Mouse (Mus musculus): ENCODE results near the gene Apeh. TPM values are rescaled to one million over a fixed set of nuclear protein-coding genes. Genes with fewer than 3 reads are reported as not detected.

Gene Apeh
- total and polyA plus RNA-seq, 3 experiments: 69.0 to 76.1 TPM; not detected in 1

GRCm38 (mm10) chr9:108112719-108113340 lies 18.4 kb upstream of the Apeh start:
- no peaks in the 10 kb centered on the region for H3K36me3 ChIP-seq (ENCODE audit: control insufficient read depth in 1 of 2, insufficient read depth in 2 of 2, low read length in 2 of 2)
- no peaks in the 10 kb centered on the region for H3K79me2 ChIP-seq (ENCODE audit: control insufficient read depth, insufficient read depth, low read length, poor library complexity)
- no peaks in the 10 kb centered on the region for H3K27me3 ChIP-seq (ENCODE audit: control insufficient read depth in 1 of 2, insufficient read depth in 2 of 2, low read length in 2 of 2)
- no peak overlapping the region for H3K9ac ChIP-seq (ENCODE audit: control insufficient read depth, low read depth, low read length, poor library complexity, severe bottlenecking)
- no peaks in the 10 kb centered on the region for H3K9me3 ChIP-seq (replicated peaks; ENCODE audit: insufficient read depth, low read length)
- no peak for DNase-seq (ENCODE audit: low read depth, low spot score)
- TF ChIP-seq MXI1 (IDR thresholded peaks at IDR 0.05; ENCODE audit: low read depth, low read length) (no peak), ELF1 (IDR thresholded peaks at IDR 0.05; ENCODE audit: low read depth, low read length) (no peak), RAD21 (IDR thresholded peaks at IDR 0.05; ENCODE audit: low read depth, low read length) (no peak)
- H3K4me3 ChIP-seq (ENCODE audit: control insufficient read depth in 1 of 2, insufficient read depth in 1 of 2, low read depth in 2 of 2, low read length in 2 of 2): no peak overlapping the region
- no peaks in the 10 kb centered on the region for H3K4me1 ChIP-seq (ENCODE audit: control insufficient read depth in 1 of 2, insufficient read depth in 2 of 2, low read length in 2 of 2)
- no peak overlapping the region for H3K27ac ChIP-seq (ENCODE audit: control insufficient read depth, low read depth, low read length)

- Histone ChIP-seq H3K36me3 (ENCODE audit: control insufficient read depth in 1 of 2, insufficient read depth in 2 of 2, low read length in 2 of 2) (no peaks in the 10 kb centered on the region), H3K4me3 (ENCODE audit: control insufficient read depth in 1 of 2, insufficient read depth in 1 of 2, low read depth in 2 of 2, low read length in 2 of 2) (no peak overlapping the region), H3K79me2 (ENCODE audit: control insufficient read depth, insufficient read depth, low read length, poor library complexity) (no peaks in the 10 kb centered on the region), H3K27ac (ENCODE audit: control insufficient read depth, low read depth, low read length) (no peak overlapping the region), H3K9me3 (replicated peaks; ENCODE audit: insufficient read depth, low read length) (no peaks in the 10 kb centered on the region), H3K9ac (ENCODE audit: control insufficient read depth, low read depth, low read length, poor library complexity, severe bottlenecking) (no peak overlapping the region), H3K27me3 (ENCODE audit: control insufficient read depth in 1 of 2, insufficient read depth in 2 of 2, low read length in 2 of 2) (no peaks in the 10 kb centered on the region), H3K4me1 (ENCODE audit: control insufficient read depth in 1 of 2, insufficient read depth in 2 of 2, low read length in 2 of 2) (no peaks in the 10 kb centered on the region)
- no peak for DNase-seq (ENCODE audit: low read depth, low spot score)
- TF ChIP-seq NRF1 (IDR thresholded peaks at IDR 0.05; ENCODE audit: insufficient read depth, low read depth, low read length, poor library complexity, severe bottlenecking) (no peak), MEF2A (IDR thresholded peaks at IDR 0.05; ENCODE audit: extremely low read depth, insufficient replicate concordance, low read depth, low read length, poor library complexity, severe bottlenecking) (no peak), E2F4 (IDR thresholded peaks at IDR 0.05; ENCODE audit: borderline replicate concordance, low read depth, low read length) (no peak), MYB (IDR thresholded peaks at IDR 0.05; ENCODE audit: low read depth, low read length) (no peak), CTCF (IDR thresholded peaks at IDR 0.05 in 2 of 3, conservative IDR thresholded peaks at IDR 0.05 in 1 of 3; ENCODE audit: control insufficient read depth in 1 of 3, insufficient read depth in 1 of 3, low read depth in 2 of 3, low read length in 3 of 3, poor library complexity in 1 of 3, severe bottlenecking in 1 of 3) (no peak), HCFC1 (IDR thresholded peaks at IDR 0.05; ENCODE audit: low read depth, low read length) (no peak), POLR2AphosphoS5 (IDR thresholded peaks at IDR 0.05; ENCODE audit: borderline replicate concordance, low read depth, low read length) (no peak)
These were observed 17.3 kb upstream of the Apeh start for GRCm38 (mm10) chr9:108111593-108112121.

- Histone ChIP-seq H3K4me1 (ENCODE audit: control insufficient read depth in 1 of 2, insufficient read depth in 2 of 2, low read length in 2 of 2) (no peaks in the 10 kb centered on the region), H3K4me3 (ENCODE audit: control insufficient read depth in 1 of 2, insufficient read depth in 1 of 2, low read depth in 2 of 2, low read length in 2 of 2) (no peak overlapping the region), H3K27me3 (ENCODE audit: control insufficient read depth in 1 of 2, insufficient read depth in 2 of 2, low read length in 2 of 2) (no peaks in the 10 kb centered on the region), H3K9ac (ENCODE audit: control insufficient read depth, low read depth, low read length, poor library complexity, severe bottlenecking) (no peak overlapping the region), H3K27ac (ENCODE audit: control insufficient read depth, low read depth, low read length) (no peak overlapping the region), H3K9me3 (replicated peaks; ENCODE audit: insufficient read depth, low read length) (no peaks in the 10 kb centered on the region), H3K36me3 (ENCODE audit: control insufficient read depth in 1 of 2, insufficient read depth in 2 of 2, low read length in 2 of 2) (no peaks in the 10 kb centered on the region), H3K79me2 (ENCODE audit: control insufficient read depth, insufficient read depth, low read length, poor library complexity) (no peaks in the 10 kb centered on the region)
- no peak for DNase-seq (ENCODE audit: low read depth, low spot score)
- TF ChIP-seq HCFC1 (IDR thresholded peaks at IDR 0.05; ENCODE audit: low read depth, low read length) (no peak), NELFE (IDR thresholded peaks at IDR 0.05; ENCODE audit: low read depth, low read length) (no peak), POLR2AphosphoS2 (IDR thresholded peaks at IDR 0.05; ENCODE audit: low read length) (no peak)
These were observed 16.7 kb upstream of the Apeh start for GRCm38 (mm10) chr9:108111101-108111592.
